Mouse (Mus musculus) left cerebral cortex, adult 8-10 months (tissue): ENCODE data around the gene Thsd7b. TPM values are rescaled to one million over a fixed set of nuclear protein-coding genes. Genes with fewer than 3 reads are reported as not detected.
"Not testable (repeated sequence)": the region's sequence is repeated elsewhere in the genome, so short reads cannot be mapped to it uniquely, and the experiment has no call there.

Experiments used
- DNase-seq, 2 experiments: peaks; one replicate each; pipeline ENCODE4 v3.0.0; 2022; ENCODE audit warnings: low spot score in 2 of 2
- total RNA-seq, 4 experiments: library from RNA; stranded (reverse); gene quantifications; 2 replicates each; pipeline ENCODE4 v1.2.4; 2022

The Thsd7b gene
- total RNA-seq, 4 experiments from 2014 or later, result 7.2 to 8.1 (median 7.6) TPM

GRCm38 (mm10) chr1:129826927-129827326 is 553.8 kb downstream of the Thsd7b start:
- DNase-seq, result no peak

GRCm38 (mm10) chr1:129837324-129837723 is 564.2 kb downstream of the Thsd7b start:
- DNase-seq, result no peak

- DNase-seq, result no peak
Observed at GRCm38 (mm10) chr1:129837776-129838175, 564.7 kb downstream of the Thsd7b start.

- DNase-seq, result no peak
Observed at GRCm38 (mm10) chr1:129838486-129838885, 565.4 kb downstream of the Thsd7b start.

GRCm38 (mm10) chr1:129843416-129843815 is 570.3 kb downstream of the Thsd7b start:
- DNase-seq, result no peak

GRCm38 (mm10) chr1:129850007-129850564 is 577.0 kb downstream of the Thsd7b start:
- no peak for DNase-seq

- peak in 1 of 2 experiments; percentile 18 for DNase-seq
Observed at GRCm38 (mm10) chr1:129867714-129868113, 594.6 kb downstream of the Thsd7b start.

GRCm38 (mm10) chr1:129874355-129874754 is 601.3 kb downstream of the Thsd7b start:
- DNase-seq, result no peak

GRCm38 (mm10) chr1:129887861-129888260 is 614.8 kb downstream of the Thsd7b start:
- no peak for DNase-seq

GRCm38 (mm10) chr1:129898121-129898520 is 625.0 kb downstream of the Thsd7b start:
- no peak for DNase-seq

GRCm38 (mm10) chr1:129915484-129915883 is 642.4 kb downstream of the Thsd7b start:
- DNase-seq, result no peak

- no peak for DNase-seq
Observed at GRCm38 (mm10) chr1:129917568-129917967, 644.5 kb downstream of the Thsd7b start.

GRCm38 (mm10) chr1:129919385-129919784 is 646.3 kb downstream of the Thsd7b start:
- DNase-seq, result no peak

GRCm38 (mm10) chr1:129931003-129931402 is 657.9 kb downstream of the Thsd7b start:
- no peak for DNase-seq

GRCm38 (mm10) chr1:129943116-129943515 is 670.0 kb downstream of the Thsd7b start:
- no peak for DNase-seq

GRCm38 (mm10) chr1:129947026-129947425 is 673.9 kb downstream of the Thsd7b start:
- DNase-seq, result no peak

- DNase-seq, result no peak
Observed at GRCm38 (mm10) chr1:129955478-129955877, 682.4 kb downstream of the Thsd7b start.

- no peak for DNase-seq
Observed at GRCm38 (mm10) chr1:129956625-129957024, 683.5 kb downstream of the Thsd7b start.

- DNase-seq, result not testable (repeated sequence)
Observed at GRCm38 (mm10) chr1:129959352-129959751, 686.2 kb downstream of the Thsd7b start.

- no peak for DNase-seq
Observed at GRCm38 (mm10) chr1:129963166-129963565, 690.1 kb downstream of the Thsd7b start.

GRCm38 (mm10) chr1:129989247-129989646 is 716.1 kb downstream of the Thsd7b start:
- DNase-seq, result not testable (repeated sequence)

GRCm38 (mm10) chr1:129990821-129991220 is 717.7 kb downstream of the Thsd7b start:
- DNase-seq, result no peak

GRCm38 (mm10) chr1:130055012-130055411 is 781.9 kb downstream of the Thsd7b start:
- DNase-seq, result no peak

GRCm38 (mm10) chr1:130062105-130062504 is 789.0 kb downstream of the Thsd7b start:
- DNase-seq, result no peak
